Mouse (Mus musculus) hindbrain, embryonic 11.5 days (tissue): ENCODE measurements at regions not wholly inside any gene's neighbourhood (a gene's known extent, or its start where the extent isn't known, plus 50 kb on each side); places are given as distances from the start of the nearest gene placed in this dataset.

Experiments
- ATAC-seq: fragments of 200-750 bp; cut with Nextera tagmentation; 2 replicates; pipeline ENCODE4 v1.8.0; 2017; ENCODE audit warnings: mild to moderate bottlenecking, moderate TSS enrichment, moderate library complexity; ENCODE audit not compliant: low FRiP score
- DNase-seq: peaks from one replicate; pipeline ENCODE4 v3.0.0-alpha.2; 2015; ENCODE audit warnings: low spot score
- H3K27ac ChIP-seq: fragments of 300-500 bp; sonication (generic); 2 replicates; pipeline ENCODE4 v1.5.1; 2014; ENCODE audit warnings: mild to moderate bottlenecking, low read depth, low read length
- H3K27me3 ChIP-seq: fragments of 300-500 bp; sonication (generic); 2 replicates; pipeline ENCODE4 v1.6.1; 2014; ENCODE audit warnings: mild to moderate bottlenecking, low read length, moderate library complexity, mixed read lengths; ENCODE audit not compliant: control insufficient read depth, insufficient read depth
- H3K36me3 ChIP-seq: fragments of 300-500 bp; sonication (generic); 2 replicates; pipeline ENCODE4 v1.6.1; 2014; ENCODE audit warnings: mild to moderate bottlenecking, low read length, moderate library complexity, mixed read lengths; ENCODE audit not compliant: control insufficient read depth, insufficient read depth
- H3K4me1 ChIP-seq: fragments of 300-500 bp; sonication (generic); replicated peaks from 2 replicates; pipeline ENCODE4 v1.6.1; 2014; ENCODE audit warnings: low read length, mixed read lengths; ENCODE audit not compliant: control insufficient read depth, insufficient read depth
- H3K4me2 ChIP-seq: fragments of 300-500 bp; sonication (generic); replicated peaks from 2 replicates; pipeline ENCODE4 v1.6.1; 2014; ENCODE audit warnings: mild to moderate bottlenecking, low read depth, low read length
- H3K4me3 ChIP-seq: fragments of 300-500 bp; sonication (generic); 2 replicates; pipeline ENCODE4 v1.5.1; 2014; ENCODE audit warnings: low read depth, low read length
- H3K9ac ChIP-seq: fragments of 300-500 bp; sonication (generic); 2 replicates; pipeline ENCODE4 v1.6.1; 2014; ENCODE audit warnings: low read depth, low read length
- H3K9me3 ChIP-seq: fragments of 300-500 bp; sonication (generic); 2 replicates; pipeline ENCODE4 v1.6.1; 2016; ENCODE audit warnings: low read length; ENCODE audit not compliant: control insufficient read depth
- WGBS: fragments of 180-500 bp; shearing (Covaris S2); extraction: QIAGEN DNeasy Blood & Tissue Kit; methylation state at CpG from one replicate; pipeline ENCODE4 v1.1.7; 2014; 5-methylcytosine and 5-hydroxymethylcytosine counted together

- H3K9me3 ChIP-seq = no peaks in the 10 kb centered on the region
- no peaks in the 10 kb centered on the region for H3K4me1 ChIP-seq
- no peak for ATAC-seq
- H3K27me3 ChIP-seq = no peaks in the 10 kb centered on the region
- H3K4me2 ChIP-seq = no peak overlapping the region
- WGBS = 76% methylated on average over 4 of the region's 4 CpGs
- no peak overlapping the region for H3K27ac ChIP-seq
- H3K36me3 ChIP-seq = no peaks in the 10 kb centered on the region
- DNase-seq = no peak
- no peak overlapping the region for H3K9ac ChIP-seq
- no peak overlapping the region for H3K4me3 ChIP-seq
Observed at GRCm38 (mm10) chr4:98238075-98238474, 145.0 kb downstream of the Tm2d1 start.

- Histone ChIP-seq H3K36me3 (no peaks in the 10 kb centered on the region), H3K4me3 (no peak overlapping the region), H3K9me3 (no peaks in the 10 kb centered on the region), H3K27ac (no peak overlapping the region; the same call in 1 of the 2 replicates), H3K27me3 (no peaks in the 10 kb centered on the region), H3K4me2 (no peak overlapping the region), H3K9ac (no peak overlapping the region), H3K4me1 (no peaks in the 10 kb centered on the region)
- DNase-seq = no peak
- 85% methylated on average over 9 of the region's 9 CpGs for WGBS
- no peak for ATAC-seq
Observed at GRCm38 (mm10) chr4:98237475-98237874, 145.6 kb downstream of the Tm2d1 start.

DNA sequence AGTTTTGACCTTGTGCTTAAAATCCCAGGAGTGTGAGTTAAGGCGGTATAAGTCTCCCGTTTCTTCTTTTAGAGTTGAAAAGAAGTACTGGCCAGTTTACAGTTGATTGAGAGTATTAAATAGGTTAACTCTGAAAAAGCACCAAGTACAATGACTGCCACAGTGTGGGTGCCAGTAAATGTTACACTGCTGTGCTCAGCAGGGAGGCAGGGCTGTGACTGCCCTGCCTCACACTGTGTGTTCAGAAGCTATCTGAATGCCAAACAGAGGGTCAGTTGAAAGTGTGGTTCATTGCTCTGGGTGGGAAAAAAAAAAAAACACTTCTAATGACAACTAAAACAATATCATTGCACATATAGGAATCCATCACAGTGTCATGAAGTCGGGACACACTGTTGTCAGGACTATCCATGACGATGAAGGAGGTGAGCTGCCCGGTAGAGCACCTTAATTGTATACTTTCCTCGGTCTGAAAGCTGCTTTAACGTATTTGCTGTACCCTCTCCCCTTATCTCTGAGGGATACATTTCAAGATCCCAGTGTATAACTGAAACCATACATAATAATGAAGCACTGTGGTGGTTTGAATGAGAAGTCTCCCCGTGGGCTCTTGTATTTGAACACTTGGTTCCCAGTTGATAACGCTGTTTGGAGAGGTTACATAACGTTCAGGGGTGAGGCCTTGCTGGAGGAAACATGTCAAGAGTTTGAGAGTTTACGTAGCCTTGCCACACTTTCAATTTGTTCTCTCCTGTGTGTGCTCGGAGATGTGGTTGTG is 146.9 kb downstream of the Tm2d1 start:
- WGBS = 58% methylated on average over 12 of the region's 12 CpGs

DNA sequence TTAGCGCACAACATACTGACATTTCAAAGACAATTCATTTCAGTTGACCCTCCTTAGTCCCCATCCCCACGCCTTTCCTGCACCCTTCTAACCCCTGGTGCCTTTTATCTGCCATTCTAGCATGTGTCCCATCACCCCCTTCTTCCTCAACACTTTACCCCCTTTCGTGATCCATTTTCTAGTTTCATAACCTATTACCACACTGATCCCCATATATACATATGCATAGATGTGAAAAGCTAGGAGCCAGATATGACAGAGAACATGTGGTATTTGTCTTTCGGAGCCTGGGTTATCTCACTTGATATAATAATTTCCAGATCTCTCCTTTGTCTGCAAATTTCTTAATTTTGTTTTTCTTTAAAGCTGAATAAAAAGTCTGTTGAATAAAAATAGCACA is 154.9 kb downstream of the Tm2d1 start:
- WGBS = 90% methylated on average over 4 of the region's 4 CpGs

More for the DNA sequence above, 146.9 kb downstream of the Tm2d1 start:
- Histone ChIP-seq H3K36me3 (no peaks in the 10 kb centered on the region), H3K4me2 (no peak overlapping the region), H3K27me3 (no peaks in the 10 kb centered on the region), H3K4me3 (no peak overlapping the region), H3K9me3 (no peaks in the 10 kb centered on the region), H3K27ac (no peak overlapping the region), H3K4me1 (no peaks in the 10 kb centered on the region), H3K9ac (no peak overlapping the region)
- DNase-seq (no peak), ATAC-seq (no peak)

DNA sequence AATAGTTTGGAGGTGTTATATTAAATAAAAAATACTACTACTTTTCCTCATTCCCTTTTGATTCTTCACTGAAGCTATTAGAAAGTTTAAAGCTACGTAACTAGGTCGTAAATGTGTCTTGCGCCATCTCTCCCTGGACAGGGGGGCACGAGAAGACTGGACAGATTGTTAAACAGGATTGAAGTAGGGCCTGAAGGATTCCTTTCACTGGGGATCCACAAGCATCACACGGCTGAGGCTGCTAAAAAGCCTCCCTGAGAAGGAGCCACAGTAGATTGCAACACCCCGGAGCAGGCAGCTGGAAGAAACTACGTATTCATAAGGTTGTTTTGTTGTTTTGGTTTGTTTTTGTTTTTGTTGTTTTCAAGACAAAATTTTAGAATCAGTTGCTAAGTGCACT is 158.7 kb downstream of the Tm2d1 start:
- no peak for ATAC-seq
- WGBS = 81% methylated on average over 7 of the region's 7 CpGs
- Histone ChIP-seq H3K4me1 (no peaks in the 10 kb centered on the region), H3K27me3 (no peaks in the 10 kb centered on the region), H3K9me3 (no peaks in the 10 kb centered on the region), H3K4me2 (no peak overlapping the region), H3K4me3 (no peak overlapping the region), H3K36me3 (no peaks in the 10 kb centered on the region), H3K9ac (no peak overlapping the region), H3K27ac (no peak overlapping the region)
- DNase-seq = no peak

More for the DNA sequence above, 154.9 kb downstream of the Tm2d1 start:
- H3K4me2 ChIP-seq = no peak overlapping the region
- H3K36me3 ChIP-seq = no peaks in the 10 kb centered on the region
- no peaks in the 10 kb centered on the region for H3K27me3 ChIP-seq
- H3K27ac ChIP-seq = no peak overlapping the region
- ATAC-seq = no peak
- H3K4me3 ChIP-seq = no peak overlapping the region
- no peaks in the 10 kb centered on the region for H3K9me3 ChIP-seq
- no peak for DNase-seq
- no peaks in the 10 kb centered on the region for H3K4me1 ChIP-seq
- H3K9ac ChIP-seq = no peak overlapping the region

- H3K27me3 ChIP-seq = no peaks in the 10 kb centered on the region
- H3K36me3 ChIP-seq = no peaks in the 10 kb centered on the region
- H3K27ac ChIP-seq = peak overlapping the region; percentile 36; the same call in 1 of the 2 replicates
- 67% methylated on average over 8 of the region's 8 CpGs for WGBS
- DNase-seq (no peak), ATAC-seq (no peak)
- no peak overlapping the region for H3K4me2 ChIP-seq
- H3K9ac ChIP-seq = no peak overlapping the region
- no peak overlapping the region for H3K4me3 ChIP-seq
- no peaks in the 10 kb centered on the region for H3K9me3 ChIP-seq
- no peaks in the 10 kb centered on the region for H3K4me1 ChIP-seq
Observed at GRCm38 (mm10) chr4:98223429-98223828, 159.7 kb downstream of the Tm2d1 start.

- WGBS = 78% methylated on average over 4 of the region's 4 CpGs
Observed at GRCm38 (mm10) chr4:98221566-98221965, 161.5 kb downstream of the Tm2d1 start.

GRCm38 (mm10) chr4:98215218-98215617 is 167.9 kb downstream of the Tm2d1 start:
- Histone ChIP-seq H3K27ac (no peak overlapping the region), H3K9me3 (no peaks in the 10 kb centered on the region), H3K4me3 (no peak overlapping the region), H3K4me2 (no peak overlapping the region), H3K4me1 (no peaks in the 10 kb centered on the region), H3K27me3 (no peaks in the 10 kb centered on the region), H3K9ac (no peak overlapping the region), H3K36me3 (no peaks in the 10 kb centered on the region)
- 97% methylated on average over 5 of the region's 5 CpGs for WGBS
- ATAC-seq (no peak), DNase-seq (no peak)

More at GRCm38 (mm10) chr4:98221566-98221965, 161.5 kb downstream of the Tm2d1 start:
- DNase-seq = no peak
- no peaks in the 10 kb centered on the region for H3K36me3 ChIP-seq
- H3K4me1 ChIP-seq = no peaks in the 10 kb centered on the region
- H3K27ac ChIP-seq = no peak overlapping the region
- no peak overlapping the region for H3K9ac ChIP-seq
- H3K4me2 ChIP-seq = no peak overlapping the region
- no peaks in the 10 kb centered on the region for H3K27me3 ChIP-seq
- no peak overlapping the region for H3K4me3 ChIP-seq
- H3K9me3 ChIP-seq = no peaks in the 10 kb centered on the region
- ATAC-seq = no peak

DNA sequence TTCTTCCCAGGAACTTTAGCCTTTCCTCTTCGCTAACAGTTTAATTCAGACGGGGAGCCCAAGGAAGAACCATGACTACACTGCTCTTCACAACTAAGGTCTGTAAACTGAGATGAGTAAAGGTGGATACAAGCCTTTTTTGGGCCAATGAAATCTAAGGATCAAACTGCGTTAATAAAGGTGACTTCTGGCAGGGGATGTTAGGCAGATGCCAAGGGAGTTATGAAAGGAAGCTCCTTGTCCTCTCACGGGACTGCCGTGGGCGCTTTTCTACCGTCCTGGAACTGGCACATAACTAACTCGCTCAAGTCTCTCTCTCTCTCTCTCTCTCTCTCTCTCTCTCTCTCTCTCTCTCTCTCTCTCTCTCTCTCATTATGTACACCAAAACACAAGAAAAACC is 175.7 kb downstream of the Tm2d1 start:
- Histone ChIP-seq H3K9ac (no peak overlapping the region), H3K36me3 (no peaks in the 10 kb centered on the region), H3K4me3 (no peak overlapping the region), H3K4me2 (no peak overlapping the region), H3K27me3 (no peaks in the 10 kb centered on the region), H3K27ac (no peak overlapping the region), H3K4me1 (no peaks in the 10 kb centered on the region), H3K9me3 (no peaks in the 10 kb centered on the region)
- 89% methylated on average over 8 of the region's 8 CpGs for WGBS
- no peak for ATAC-seq
- no peak for DNase-seq
